Mouse (Mus musculus): ENCODE data around the gene Tmem52.

Gene Tmem52

GRCm38 (mm10) chr4:155517948-155518517, 49.1 kb downstream of the Tmem52 start:
- DNase-seq = no peak
